Mouse (Mus musculus) small intestine, adult 2 months (tissue): ENCODE data around the gene Pja2.

Source experiments
- CTCF ChIP-seq: fragments of 200-500 bp; IDR thresholded peaks from 2 replicates; pipeline ENCODE4 v1.5.1; 2012; ENCODE audit warnings: low read depth, mild to moderate bottlenecking, control low read depth, inconsistent platforms, low read length, moderate library complexity, mixed read lengths; ENCODE audit not compliant: insufficient replicate concordance, insufficient read length; ENCODE audit errors: extremely low read depth
- POLR2A ChIP-seq: fragments of 200-500 bp; IDR thresholded peaks from 2 replicates; pipeline ENCODE4 v1.6.1; 2012; ENCODE audit warnings: low read depth, mild to moderate bottlenecking, control low read depth, inconsistent platforms, low read length, moderate library complexity

DNA sequence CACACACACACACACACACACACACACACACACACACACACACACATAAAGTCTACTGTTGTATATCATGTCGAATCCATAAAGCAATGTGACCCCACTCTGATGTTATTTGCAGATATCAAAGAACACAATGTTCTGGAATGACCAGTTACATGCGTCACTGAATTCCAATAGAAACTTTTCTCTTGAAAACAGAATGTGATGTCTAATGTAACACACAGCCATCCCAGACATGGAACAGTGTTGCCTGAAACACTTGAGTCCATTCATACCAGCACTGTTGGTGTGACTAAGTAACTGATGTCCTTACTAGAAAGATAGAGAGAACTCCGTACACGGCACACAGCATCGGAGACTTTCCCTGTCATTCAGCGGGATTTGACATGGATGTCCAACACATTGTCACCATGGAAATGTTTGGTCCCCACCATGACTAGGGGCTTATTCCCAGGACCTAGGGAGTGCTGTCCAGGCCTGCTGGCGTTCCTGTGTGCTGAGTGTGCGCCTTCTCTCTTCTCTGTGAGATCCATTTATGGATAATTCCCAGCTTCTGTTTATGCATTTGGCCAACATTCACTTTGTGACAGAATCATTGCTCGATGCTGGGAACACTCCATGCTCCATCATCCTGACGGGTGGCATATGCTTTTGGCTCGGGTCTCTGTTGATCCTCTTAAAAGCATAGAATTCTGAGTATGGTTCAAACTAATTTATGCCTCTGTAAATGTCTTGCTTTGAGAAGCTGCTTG is 90.0 kb downstream of the Pja2 start:
- TF ChIP-seq CTCF (no peak), POLR2A (no peak)
